Mouse (Mus musculus) erythroblast, embryonic 14.5 days (primary cell): ENCODE measurements around the gene Synj2. TPM values are rescaled to one million over a fixed set of nuclear protein-coding genes. Genes with fewer than 3 reads are reported as not detected.

Experiments
- H3K27me3 ChIP-seq: 2 replicates; pipeline ENCODE4 v1.6.1; 2012; ENCODE audit warnings: inconsistent platforms; ENCODE audit not compliant: control insufficient read depth
- H3K36me3 ChIP-seq: 2 replicates; pipeline ENCODE4 v1.6.1; 2012; ENCODE audit warnings: mild to moderate bottlenecking, inconsistent platforms; ENCODE audit not compliant: control insufficient read depth
- H3K4me1 ChIP-seq: 2 replicates; pipeline ENCODE4 v1.6.1; 2012; ENCODE audit warnings: inconsistent platforms; ENCODE audit not compliant: control insufficient read depth
- H3K4me3 ChIP-seq: replicated peaks from 2 replicates; pipeline ENCODE3; 2012; ENCODE audit warnings: moderate library complexity, mild to moderate bottlenecking, inconsistent platforms
- H3K9me3 ChIP-seq: 2 replicates; pipeline ENCODE4 v1.6.1; 2012; ENCODE audit warnings: low read length, inconsistent platforms, mixed read lengths; ENCODE audit not compliant: control insufficient read depth
- GATA1 ChIP-seq: IDR thresholded peaks from 2 replicates; pipeline ENCODE4 v1.6.1; 2012; ENCODE audit warnings: low read length, inconsistent platforms, mixed read lengths
- TAL1 ChIP-seq: IDR thresholded peaks from 3 replicates; pipeline ENCODE4 v1.6.1; 2012; ENCODE audit warnings: low read length, inconsistent platforms, mixed read lengths
- polyA plus RNA-seq: library from polyadenylated mRNA; stranded (reverse); fragments of >175 nt; gene quantifications from 2 replicates; pipeline ENCODE4 v1.2.3, GENCODE M21; 2012

The Synj2 gene
- polyA plus RNA-seq, 1 experiment = not detected

- no peaks in the 10 kb centered on the region for H3K9me3 ChIP-seq
- no peak for TF ChIP-seq GATA1
- no peak for TF ChIP-seq TAL1
- no peak overlapping the region for H3K4me3 ChIP-seq
- H3K27me3 ChIP-seq = peaks cover 38% of the 10 kb centered on the region
- H3K4me1 ChIP-seq = no peaks in the 10 kb centered on the region; the same call in 1 of the 2 replicates
- H3K36me3 ChIP-seq = no peaks in the 10 kb centered on the region
Measured at GRCm38 (mm10) chr17:5977056-5977920, 36.2 kb downstream of the Synj2 start.

DNA sequence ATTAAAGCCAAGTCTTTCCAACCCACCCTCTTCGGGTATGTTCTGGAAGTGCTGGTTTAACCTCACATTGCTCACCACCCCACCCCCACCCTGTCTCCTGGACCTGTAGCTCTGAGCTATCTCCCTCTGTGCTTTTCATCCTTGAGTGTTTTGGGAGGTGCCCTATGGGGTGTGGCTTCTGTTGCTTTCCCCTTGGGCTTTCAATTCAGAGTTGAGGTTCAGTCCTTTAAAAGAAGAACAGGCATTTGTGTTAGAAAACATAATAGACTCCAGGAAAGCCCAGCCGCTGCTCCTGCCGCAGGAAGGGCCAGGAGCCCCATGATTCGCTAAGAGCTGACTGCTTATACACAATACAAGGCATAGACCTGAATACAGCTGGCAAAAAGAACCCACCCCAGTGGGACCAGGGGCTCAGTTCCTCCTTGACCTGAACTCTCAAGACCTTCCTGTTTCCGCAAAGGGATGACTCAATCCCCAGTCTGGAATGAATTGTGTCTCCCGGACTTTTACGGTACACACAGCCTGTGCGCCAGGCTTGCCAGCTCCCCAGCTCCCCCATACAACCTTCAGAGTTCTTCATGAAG is 36.9 kb downstream of the Synj2 start:
- no peak overlapping the region for H3K4me3 ChIP-seq
- H3K36me3 ChIP-seq = no peaks in the 10 kb centered on the region
- H3K27me3 ChIP-seq = peaks cover 38% of the 10 kb centered on the region
- no peaks in the 10 kb centered on the region for H3K9me3 ChIP-seq
- H3K4me1 ChIP-seq = no peaks in the 10 kb centered on the region; the same call in 1 of the 2 replicates
- TF ChIP-seq GATA1 = no peak
- TF ChIP-seq TAL1 = no peak

GRCm38 (mm10) chr17:5978505-5979077 is 37.5 kb downstream of the Synj2 start:
- Histone ChIP-seq H3K36me3 (no peaks in the 10 kb centered on the region), H3K9me3 (no peaks in the 10 kb centered on the region), H3K27me3 (peaks cover 38% of the 10 kb centered on the region), H3K4me1 (no peaks in the 10 kb centered on the region; the same call in 1 of the 2 replicates), H3K4me3 (no peak overlapping the region)
- TF ChIP-seq TAL1 = no peak
- TF ChIP-seq GATA1 = no peak

- Histone ChIP-seq H3K4me1 (no peaks in the 10 kb centered on the region; the same call in none of the 2 replicates), H3K36me3 (no peaks in the 10 kb centered on the region), H3K27me3 (peaks cover 29% of the 10 kb centered on the region), H3K4me3 (no peak overlapping the region), H3K9me3 (no peaks in the 10 kb centered on the region)
- TF ChIP-seq GATA1 (no peak), TAL1 (no peak)
Measured at GRCm38 (mm10) chr17:5980860-5981259, 39.8 kb downstream of the Synj2 start.

- TF ChIP-seq TAL1 = no peak
- Histone ChIP-seq H3K27me3 (peaks cover 6% of the 10 kb centered on the region), H3K9me3 (no peaks in the 10 kb centered on the region), H3K36me3 (no peaks in the 10 kb centered on the region), H3K4me1 (no peaks in the 10 kb centered on the region; the same call in 1 of the 2 replicates), H3K4me3 (no peak overlapping the region)
Measured at GRCm38 (mm10) chr17:5983150-5983549, 42.1 kb downstream of the Synj2 start.

- TF ChIP-seq TAL1 = no peak
- TF ChIP-seq GATA1 = no peak
- Histone ChIP-seq H3K9me3 (no peaks in the 10 kb centered on the region), H3K36me3 (no peaks in the 10 kb centered on the region), H3K4me3 (no peak overlapping the region), H3K27me3 (no peaks in the 10 kb centered on the region), H3K4me1 (no peaks in the 10 kb centered on the region; the same call in 1 of the 2 replicates)
Measured at GRCm38 (mm10) chr17:5983901-5984300, 42.8 kb downstream of the Synj2 start.

- no peaks in the 10 kb centered on the region for H3K27me3 ChIP-seq
- H3K4me3 ChIP-seq = no peak overlapping the region
- H3K36me3 ChIP-seq = no peaks in the 10 kb centered on the region
- TF ChIP-seq GATA1 = no peak
- no peaks in the 10 kb centered on the region; the same call in 1 of the 2 replicates for H3K4me1 ChIP-seq
- H3K9me3 ChIP-seq = no peaks in the 10 kb centered on the region
Measured at GRCm38 (mm10) chr17:5984700-5985231, 43.7 kb downstream of the Synj2 start.

- no peak for TF ChIP-seq GATA1
- no peak for TF ChIP-seq TAL1
- Histone ChIP-seq H3K4me1 (no peaks in the 10 kb centered on the region; the same call in 1 of the 2 replicates), H3K9me3 (no peaks in the 10 kb centered on the region), H3K27me3 (no peaks in the 10 kb centered on the region), H3K36me3 (no peaks in the 10 kb centered on the region; the same call in 1 of the 2 replicates), H3K4me3 (no peak overlapping the region)
Measured at GRCm38 (mm10) chr17:5985271-5985670, 44.2 kb downstream of the Synj2 start.
